Mouse (Mus musculus) intestine, embryonic 15.5 days (tissue): Measurements from ENCODE around the gene Zmynd10. TPM values are rescaled to one million over a fixed set of nuclear protein-coding genes. Genes with fewer than 3 reads are reported as not detected.
"Not testable (repeated sequence)": the region's sequence is repeated elsewhere in the genome, so short reads cannot be mapped to it uniquely, and the experiment has no call there.

Experiments
- ATAC-seq: fragments of 200-750 bp; cut with Nextera tagmentation; 2 replicates; pipeline ENCODE4 v1.8.0; 2017; ENCODE audit warnings: moderate TSS enrichment, moderate library complexity
- H3K27ac ChIP-seq: fragments of 300-500 bp; sonication (generic); 2 replicates; pipeline ENCODE4 v1.5.1; 2015; ENCODE audit warnings: mild to moderate bottlenecking, inconsistent platforms
- H3K27me3 ChIP-seq: fragments of 300-500 bp; sonication (generic); replicated peaks from 2 replicates; pipeline ENCODE4 v1.6.1; 2015; ENCODE audit warnings: inconsistent platforms
- H3K36me3 ChIP-seq: fragments of 300-500 bp; sonication (generic); 2 replicates; pipeline ENCODE4 v1.6.1; 2015; ENCODE audit warnings: inconsistent platforms
- H3K4me1 ChIP-seq: fragments of 300-500 bp; sonication (generic); replicated peaks from 2 replicates; pipeline ENCODE4 v1.6.1; 2015; ENCODE audit warnings: inconsistent platforms
- H3K4me2 ChIP-seq: fragments of 300-500 bp; sonication (generic); replicated peaks from 2 replicates; pipeline ENCODE4 v1.6.1; 2015; ENCODE audit warnings: mild to moderate bottlenecking, inconsistent platforms
- H3K4me3 ChIP-seq: fragments of 300-500 bp; sonication (generic); replicated peaks from 2 replicates; pipeline ENCODE4 v1.5.1; 2015; ENCODE audit warnings: inconsistent platforms
- H3K9ac ChIP-seq: fragments of 300-500 bp; sonication (generic); 2 replicates; pipeline ENCODE4 v1.6.1; 2015; ENCODE audit warnings: inconsistent platforms
- H3K9me3 ChIP-seq: fragments of 300-500 bp; sonication (generic); 2 replicates; pipeline ENCODE4 v1.6.1; 2016; ENCODE audit warnings: inconsistent platforms
- WGBS: fragments of 180-500 bp; shearing (Covaris S2); methylation state at CpG from one replicate; pipeline ENCODE4 v1.1.7; 2015; 5-methylcytosine and 5-hydroxymethylcytosine counted together
- polyA plus RNA-seq: library from polyadenylated mRNA; unstranded; fragments of >200 nt; fragmentation: Nextera tagmentation; extraction: Ambion mirVana; gene quantifications from 2 replicates; pipeline ENCODE4 v1.2.1, GENCODE M21; 2015

The Zmynd10 gene
- polyA plus RNA-seq, 1 experiment from 2014 or later, result 0.68 TPM

DNA sequence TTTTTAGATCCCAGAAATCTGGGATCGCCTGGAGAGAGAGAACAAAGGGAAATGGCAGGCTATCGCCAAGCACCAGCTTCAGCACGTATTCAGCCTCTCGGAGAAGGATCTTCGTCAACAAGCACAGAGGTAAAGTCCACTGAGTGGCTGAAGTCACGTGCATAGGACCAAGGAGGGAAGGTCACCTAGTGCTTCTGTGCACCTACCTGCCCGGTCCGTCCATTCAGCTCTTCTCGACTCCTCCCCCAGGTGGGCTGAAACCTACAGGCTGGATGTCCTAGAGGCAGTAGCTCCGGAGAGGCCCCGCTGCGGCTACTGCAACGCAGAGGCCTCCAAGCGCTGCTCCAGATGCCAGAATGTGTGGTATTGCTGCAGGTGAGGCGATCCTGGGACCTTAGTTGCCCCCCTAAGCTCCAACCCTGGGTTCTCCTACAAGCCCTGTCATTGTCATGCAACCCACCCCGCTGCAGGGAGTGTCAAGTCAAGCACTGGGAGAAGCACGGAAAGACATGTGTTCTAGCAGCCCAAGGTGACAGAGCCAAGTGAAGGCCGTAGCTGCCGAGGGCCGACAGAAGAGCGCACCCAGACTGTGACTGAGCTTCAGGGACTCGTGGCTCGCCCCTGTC lies 3.5 kb downstream of the Zmynd10 start:
- Histone ChIP-seq H3K27ac (peak overlapping the region; percentile 63), H3K9me3 (no peaks in the 10 kb centered on the region), H3K36me3 (no peaks in the 10 kb centered on the region), H3K4me2 (peak overlapping the region; percentile 97), H3K4me1 (peaks cover 37% of the 10 kb centered on the region), H3K27me3 (no peaks in the 10 kb centered on the region), H3K9ac (peak overlapping the region; percentile 71), H3K4me3 (peak overlapping the region; percentile 56)
- WGBS, result 34% methylated on average over 23 of the region's 23 CpGs
- ATAC-seq, result no peak

DNA sequence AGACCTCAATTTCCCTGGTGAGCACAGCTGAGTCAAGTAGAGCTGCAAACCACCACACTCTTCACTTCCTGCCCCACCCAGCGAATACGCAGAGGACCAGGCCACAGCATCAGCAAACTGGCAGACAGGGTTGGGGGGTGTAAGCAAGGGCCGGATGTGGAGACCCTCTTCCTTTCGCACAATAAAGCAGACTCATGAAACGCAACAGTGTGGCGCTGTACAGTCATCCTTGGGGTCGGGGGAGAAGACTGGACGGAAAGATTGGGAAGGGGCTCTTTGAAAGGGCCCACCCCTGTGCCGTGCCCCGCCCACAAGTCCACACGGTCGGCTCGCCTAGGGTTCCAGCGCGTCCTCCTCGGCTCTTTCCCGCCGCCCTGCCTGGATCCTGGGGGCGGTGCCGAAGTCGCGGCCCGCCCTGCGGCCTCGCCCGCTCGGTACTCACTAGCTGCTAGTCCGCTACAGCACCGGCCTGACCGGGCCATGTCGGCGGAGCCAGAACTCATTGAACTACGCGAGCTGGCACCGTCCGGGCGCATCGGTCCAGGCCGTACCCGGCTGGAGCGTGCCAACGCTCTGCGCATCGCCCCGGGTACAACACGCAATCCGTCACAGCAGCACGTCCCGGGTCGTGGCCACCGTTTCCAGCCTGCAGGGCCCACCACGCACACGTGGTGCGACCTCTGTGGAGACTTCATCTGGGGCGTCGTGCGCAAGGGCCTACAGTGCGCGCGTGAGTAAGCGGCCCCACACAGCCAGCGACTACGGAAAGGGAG lies 4.2 kb downstream of the Zmynd10 start, which contains the start of gene Rassf1:
Gene Rassf1, plus strand, starts transcription at position 439 of the 773 bp plus-strand sequence.
- Histone ChIP-seq H3K4me2 (peak within 1 kb of the TSS; percentile 97), H3K9ac (peak within 1 kb of the TSS; percentile 71), H3K4me1 (peaks cover 43% of the 10 kb centered on the region), H3K36me3 (no peaks in the 10 kb centered on the region), H3K27ac (peak within 1 kb of the TSS; percentile 63), H3K9me3 (no peaks in the 10 kb centered on the region), H3K4me3 (peak within 1 kb of the TSS; percentile 56), H3K27me3 (no peaks in the 10 kb centered on the region)
- peak; percentile 53 for ATAC-seq
- 1% methylated on average over 63 of the region's 63 CpGs for WGBS

DNA sequence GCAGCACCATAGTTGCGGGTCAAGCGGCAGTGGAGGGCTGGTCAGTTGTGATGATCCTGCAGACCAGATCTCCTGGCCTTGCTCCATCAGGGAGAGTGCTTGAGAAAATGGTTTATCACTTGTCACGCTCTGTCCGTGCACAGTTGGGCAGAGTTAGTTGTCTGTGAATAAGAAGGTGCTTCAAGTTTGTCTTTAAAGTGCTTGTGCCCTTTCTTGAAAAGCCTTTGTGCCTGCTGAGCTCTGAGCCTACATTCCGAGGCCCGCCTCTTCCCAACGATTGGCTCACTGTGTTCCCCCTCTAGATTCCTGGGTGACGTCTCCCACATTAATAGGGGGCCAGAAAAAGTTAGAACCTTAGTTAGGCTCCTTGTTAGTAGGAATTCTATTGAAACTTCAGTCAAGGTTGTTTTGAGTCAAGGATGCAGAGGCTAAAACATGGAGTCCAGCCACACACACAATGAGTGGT lies 4.8 kb downstream of the Zmynd10 start:
- no peaks in the 10 kb centered on the region for H3K27me3 ChIP-seq
- no peak for ATAC-seq
- H3K4me1 ChIP-seq, result peaks cover 43% of the 10 kb centered on the region
- no peaks in the 10 kb centered on the region for H3K9me3 ChIP-seq
- H3K4me3 ChIP-seq, result peak overlapping the region; percentile 56
- peak overlapping the region; percentile 63 for H3K27ac ChIP-seq
- H3K4me2 ChIP-seq, result peak overlapping the region; percentile 97
- peak overlapping the region; percentile 71 for H3K9ac ChIP-seq
- 17% methylated on average over 8 of the region's 8 CpGs for WGBS
- H3K36me3 ChIP-seq, result no peaks in the 10 kb centered on the region

DNA sequence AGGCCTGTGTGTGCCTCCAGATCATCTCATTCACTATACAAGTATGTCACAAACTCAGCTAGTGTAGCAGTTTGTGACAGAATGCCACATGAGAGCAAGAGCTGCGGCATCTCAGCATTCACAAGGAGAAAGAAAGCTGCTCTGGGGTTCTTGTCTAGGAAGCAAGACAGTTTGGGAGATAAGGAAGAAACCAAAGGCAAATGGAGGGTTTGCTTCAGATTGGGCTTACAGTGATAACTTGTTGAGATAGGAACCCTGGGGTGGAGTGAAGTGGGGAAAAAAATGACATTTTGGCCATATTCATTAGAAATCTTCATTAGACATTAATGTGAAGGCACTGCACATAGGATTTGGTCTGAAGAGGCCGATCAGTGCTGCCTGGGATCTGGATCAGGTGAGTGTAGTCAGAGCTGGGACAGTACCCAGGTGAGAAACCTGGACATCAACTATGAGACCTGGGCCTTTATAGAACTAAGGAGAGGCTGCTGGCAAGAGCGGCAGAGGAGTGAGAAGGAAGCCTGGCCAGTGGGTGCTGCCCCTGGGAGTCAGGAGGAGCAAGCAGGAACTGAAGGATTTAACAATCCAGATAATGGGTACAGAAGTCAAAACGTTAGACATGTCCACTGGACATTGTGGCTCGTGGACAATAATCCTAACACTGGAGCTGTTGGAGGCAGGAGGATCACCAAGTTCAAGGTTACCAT lies 5.7 kb downstream of the Zmynd10 start:
- peaks cover 38% of the 10 kb centered on the region for H3K4me1 ChIP-seq

DNA sequence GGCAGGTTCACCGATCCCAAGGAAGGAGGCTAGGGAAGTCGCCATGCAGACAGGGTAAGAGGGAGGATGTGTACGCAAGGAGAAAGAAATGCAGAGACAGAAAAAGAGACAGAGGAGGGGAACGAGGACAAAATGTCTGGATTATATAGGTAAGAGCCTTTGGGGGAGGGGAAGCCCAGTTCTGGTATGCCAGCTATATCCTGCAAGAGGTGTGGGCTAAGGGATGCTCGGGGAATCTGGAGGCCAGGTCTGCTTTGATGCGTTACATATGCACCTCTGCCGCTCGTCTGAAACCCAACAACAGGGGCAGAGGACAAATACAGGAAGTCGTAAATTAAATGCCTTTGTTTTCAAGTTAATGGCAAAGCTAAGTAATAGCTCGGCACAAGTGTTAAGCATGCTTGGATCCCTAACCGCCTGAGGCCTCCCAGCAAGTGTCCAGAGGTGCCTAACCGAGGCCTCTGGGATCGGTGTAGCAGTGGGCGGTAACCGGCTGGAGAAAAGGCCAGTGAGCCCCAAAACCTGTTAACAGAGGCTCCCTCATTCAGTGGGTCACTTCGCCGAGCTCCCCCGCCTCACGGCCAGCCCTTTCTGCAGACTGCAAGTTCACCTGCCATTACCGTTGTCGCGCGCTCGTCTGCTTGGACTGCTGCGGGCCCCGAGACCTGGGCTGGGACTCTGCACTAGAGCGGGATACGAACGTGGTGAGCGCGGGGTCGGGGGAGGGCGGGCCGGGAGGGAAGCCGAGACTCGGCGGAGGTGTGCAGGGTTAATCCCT lies 6.6 kb downstream of the Zmynd10 start:
- Histone ChIP-seq H3K9me3 (no peaks in the 10 kb centered on the region), H3K4me1 (peaks cover 38% of the 10 kb centered on the region), H3K27ac (peak overlapping the region; percentile 89), H3K9ac (peak overlapping the region; percentile 70), H3K27me3 (no peaks in the 10 kb centered on the region), H3K4me2 (peak overlapping the region; percentile 97), H3K4me3 (peak overlapping the region; percentile 76), H3K36me3 (peaks cover 16% of the 10 kb centered on the region)
- WGBS, result 4% methylated on average over 37 of the region's 37 CpGs
- peak; percentile 46 for ATAC-seq

More for the DNA sequence above, 5.7 kb downstream of the Zmynd10 start:
- Histone ChIP-seq H3K27ac (no peak overlapping the region), H3K4me2 (peak overlapping the region; percentile 97), H3K36me3 (peaks cover 8% of the 10 kb centered on the region), H3K4me3 (no peak overlapping the region), H3K9me3 (no peaks in the 10 kb centered on the region), H3K9ac (no peak overlapping the region), H3K27me3 (no peaks in the 10 kb centered on the region)
- 77% methylated on average over 5 of the region's 5 CpGs for WGBS
- no peak for ATAC-seq

DNA sequence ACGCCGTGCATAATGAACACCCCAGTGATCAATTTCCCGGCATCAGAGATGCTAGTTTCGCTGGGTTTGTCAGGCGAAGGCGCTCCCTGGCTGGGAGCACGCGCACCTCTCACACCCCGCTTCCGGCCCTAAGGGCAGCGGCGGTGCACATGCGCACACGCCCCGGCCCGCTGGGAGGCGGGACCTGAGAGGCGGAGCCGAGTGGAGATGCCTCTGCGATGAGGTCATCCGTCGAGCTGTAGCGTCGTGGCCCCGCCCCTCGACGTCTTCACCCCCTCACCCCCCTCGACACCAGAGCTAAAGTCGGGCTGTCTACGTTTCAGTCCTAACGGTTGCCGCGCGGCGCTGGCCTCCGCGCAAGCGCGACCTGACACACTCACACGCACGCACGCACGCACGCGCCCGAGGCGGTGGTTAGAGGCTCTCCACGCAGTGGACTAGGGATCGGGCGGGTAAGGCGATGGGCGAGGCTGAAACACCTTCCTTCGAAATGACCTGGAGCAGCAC lies 7.3 kb downstream of the Zmynd10 start:
- Histone ChIP-seq H3K4me3 (peak overlapping the region; percentile 76), H3K4me1 (peaks cover 38% of the 10 kb centered on the region), H3K27me3 (no peaks in the 10 kb centered on the region), H3K4me2 (peak overlapping the region; percentile 97), H3K9ac (peak overlapping the region; percentile 82), H3K9me3 (no peaks in the 10 kb centered on the region), H3K27ac (peak overlapping the region; percentile 96), H3K36me3 (peaks cover 21% of the 10 kb centered on the region)
- WGBS, result under 1% methylated on average over 53 of the region's 53 CpGs
- peak; percentile 91 for ATAC-seq

DNA sequence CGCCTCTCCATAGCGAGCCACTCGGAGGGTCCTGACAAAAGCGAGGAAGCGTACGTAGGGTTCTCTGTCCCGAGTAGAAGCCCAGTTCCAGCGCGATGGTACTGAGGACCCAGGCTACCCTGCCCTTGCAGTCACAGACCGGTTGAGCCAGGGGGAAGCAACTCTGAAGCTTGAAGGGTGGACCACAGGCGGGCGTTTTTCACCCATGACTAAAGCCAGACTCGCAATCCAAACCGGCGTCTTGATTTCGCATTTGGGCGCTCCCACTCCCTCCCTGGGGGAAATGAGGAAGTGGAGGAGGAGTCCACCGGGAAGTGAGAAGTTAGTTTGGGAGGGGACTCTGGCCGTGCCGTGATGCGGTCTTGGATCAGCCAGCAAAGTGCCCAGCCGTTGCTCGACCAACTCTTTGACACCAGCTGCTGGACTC lies 7.9 kb downstream of the Zmynd10 start:
- H3K36me3 ChIP-seq, result peaks cover 27% of the 10 kb centered on the region
- peaks cover 38% of the 10 kb centered on the region for H3K4me1 ChIP-seq
- H3K4me3 ChIP-seq, result peak overlapping the region; percentile 76
- H3K27ac ChIP-seq, result peak overlapping the region; percentile 96
- ATAC-seq, result peak; percentile 39
- no peaks in the 10 kb centered on the region for H3K27me3 ChIP-seq
- under 1% methylated on average over 23 of the region's 23 CpGs for WGBS
- peak overlapping the region; percentile 97 for H3K4me2 ChIP-seq
- peak overlapping the region; percentile 82 for H3K9ac ChIP-seq
- H3K9me3 ChIP-seq, result no peaks in the 10 kb centered on the region

DNA sequence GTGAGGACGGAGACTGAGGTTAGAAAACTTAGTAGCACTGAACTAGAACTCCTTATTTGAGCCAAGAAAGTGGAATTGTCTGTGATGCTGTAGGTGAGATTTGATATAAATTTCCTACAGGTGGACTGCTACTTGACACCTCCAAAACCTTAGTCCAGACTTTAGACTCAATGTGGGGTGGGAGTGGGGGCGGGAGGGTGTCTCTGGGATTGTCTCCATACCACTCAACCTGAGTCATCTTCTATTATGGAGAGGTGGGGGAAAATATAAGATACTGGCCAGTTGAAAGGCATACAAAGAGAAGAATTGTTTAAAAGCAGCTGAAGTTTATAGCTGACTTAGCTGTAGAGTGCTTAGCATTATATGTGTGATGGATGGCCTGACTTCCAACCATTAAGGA lies 8.6 kb downstream of the Zmynd10 start:
- Histone ChIP-seq H3K9me3 (no peaks in the 10 kb centered on the region), H3K4me2 (peak overlapping the region; percentile 97), H3K36me3 (peaks cover 29% of the 10 kb centered on the region), H3K9ac (peak overlapping the region; percentile 82), H3K4me3 (peak overlapping the region; percentile 76), H3K27ac (peak overlapping the region; percentile 96), H3K27me3 (no peaks in the 10 kb centered on the region), H3K4me1 (peaks cover 34% of the 10 kb centered on the region)
- WGBS, result 32% methylated on average over 2 of the region's 2 CpGs
- ATAC-seq, result no peak

DNA sequence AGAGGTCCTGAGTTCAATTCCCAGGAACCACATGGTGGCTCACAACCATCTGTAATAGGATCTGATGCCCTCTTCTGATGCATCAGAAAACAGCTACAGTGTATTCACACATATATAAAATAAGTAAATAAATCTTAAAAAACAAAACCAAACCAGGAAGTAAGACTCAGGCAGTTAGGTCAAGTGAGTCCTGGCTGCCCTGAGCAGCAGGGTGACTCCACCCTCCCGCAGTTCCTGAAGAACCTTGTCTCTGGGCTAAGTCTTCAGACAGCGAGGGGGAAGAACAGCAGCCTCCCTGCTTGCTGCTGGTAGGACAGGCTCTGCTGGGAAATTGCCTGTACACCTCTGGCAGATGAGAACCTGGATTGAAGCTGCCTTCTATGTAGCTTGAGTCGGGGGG lies 9.2 kb downstream of the Zmynd10 start:
- Histone ChIP-seq H3K4me3 (peak overlapping the region; percentile 76), H3K9ac (peak overlapping the region; percentile 82; the same call in 1 of the 2 replicates), H3K4me2 (peak overlapping the region; percentile 97), H3K4me1 (peaks cover 29% of the 10 kb centered on the region), H3K36me3 (peaks cover 34% of the 10 kb centered on the region), H3K27ac (peak overlapping the region; percentile 96; the same call in 1 of the 2 replicates), H3K27me3 (no peaks in the 10 kb centered on the region), H3K9me3 (no peaks in the 10 kb centered on the region)
- 56% methylated on average over 3 of the region's 3 CpGs for WGBS
- ATAC-seq, result no peak

DNA sequence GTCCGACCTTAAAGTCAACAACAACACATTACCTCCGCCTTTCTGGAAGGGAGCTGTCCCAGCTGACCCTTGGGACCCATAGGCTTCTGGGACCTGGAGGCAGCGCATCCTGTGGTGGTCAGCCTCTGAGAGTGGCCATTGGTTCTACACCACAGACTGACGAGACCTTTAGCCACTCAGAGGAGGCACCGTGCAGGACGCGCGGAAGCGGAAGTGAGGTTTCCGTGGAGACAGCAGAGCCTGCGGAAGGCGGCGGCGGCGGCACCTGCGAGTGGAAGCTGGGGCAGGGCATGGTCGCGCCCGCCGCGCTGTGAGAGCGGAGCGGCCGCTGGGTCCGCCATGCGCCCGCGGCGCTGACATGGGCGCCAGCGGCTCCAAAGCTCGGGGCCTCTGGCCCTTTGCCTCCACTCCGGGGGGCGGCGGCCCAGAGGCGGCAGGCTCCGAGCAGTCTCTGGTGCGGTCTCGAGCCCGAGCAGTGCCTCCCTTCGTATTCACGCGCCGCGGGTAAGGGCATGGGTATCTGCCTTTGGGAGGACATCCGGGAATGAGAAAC lies 16.0 kb downstream of the Zmynd10 start, which contains the start of gene Tusc2:
Gene Tusc2, plus strand, starts transcription at position 227 of the 553 bp plus-strand sequence.
- under 1% methylated on average over 46 of the region's 46 CpGs for WGBS
- Histone ChIP-seq H3K27me3 (no peaks in the 10 kb centered on the region), H3K9ac (peak within 1 kb of the TSS; percentile 87), H3K4me1 (peaks cover 33% of the 10 kb centered on the region), H3K9me3 (no peaks in the 10 kb centered on the region), H3K4me3 (peak within 1 kb of the TSS; percentile 95), H3K36me3 (peaks cover 30% of the 10 kb centered on the region), H3K27ac (0 out of 2 replicates have a peak within 1 kb of the TSS, but pooled peaks have one; percentile 25), H3K4me2 (peak within 1 kb of the TSS; percentile 81)
- ATAC-seq, result peak; percentile 95

DNA sequence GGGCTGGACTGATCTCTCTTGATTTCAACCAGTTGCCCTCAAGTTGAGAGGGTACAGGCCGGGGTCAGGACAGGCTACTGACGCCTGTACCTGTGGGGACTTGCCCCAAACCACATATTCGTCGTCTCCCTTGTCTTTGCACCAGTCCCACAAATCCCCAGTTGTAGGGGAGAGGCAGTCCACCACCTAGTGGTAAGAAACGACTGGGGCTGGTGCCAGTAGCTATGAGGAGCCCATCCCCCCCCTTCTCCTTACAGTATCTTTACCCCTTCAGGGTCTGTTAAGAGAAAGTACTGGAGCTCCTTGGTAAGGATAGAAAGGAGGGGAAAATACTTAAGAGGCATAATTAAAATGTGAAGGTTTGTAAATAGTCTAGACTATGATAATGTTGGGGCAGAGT lies 18.5 kb downstream of the Zmynd10 start:
- H3K4me2 ChIP-seq, result 0 out of 2 replicates have a peak overlapping the region, but pooled peaks have one; percentile 1
- 50% methylated on average over 5 of the region's 5 CpGs for WGBS
- peaks cover 41% of the 10 kb centered on the region for H3K4me1 ChIP-seq
- H3K36me3 ChIP-seq, result peaks cover 17% of the 10 kb centered on the region
- H3K9me3 ChIP-seq, H3K27ac ChIP-seq, H3K4me3 ChIP-seq, ATAC-seq, H3K27me3 ChIP-seq, H3K9ac ChIP-seq: not testable (repeated sequence)
